In genomic region chr17:73225996-73226395, GRCm38 (mm10) we compare ENCODE assay signal across 8 mouse cellular contexts.
DNase-seq lines count a peak whose midpoint lies in the region; ATAC-seq and TF ChIP-seq lines count a peak whose summit lies in the region.

No protein-coding gene starts in this region.

- TF ChIP-seq CTCF in lung, postnatal 0 days (IDR thresholded peaks at IDR 0.05), result no peak

- no peak overlapping the region for H3K4me2 ChIP-seq in lung, postnatal 0 days (replicated peaks; ENCODE audit: low read depth, low read length)
- peak overlapping the region; percentile 30; the same call in 1 of the 2 replicates for H3K4me2 ChIP-seq in heart, embryonic 13.5 days
- no peak overlapping the region for H3K4me2 ChIP-seq in limb, embryonic 13.5 days (replicated peaks)
- H3K4me2 ChIP-seq in neural tube, embryonic 15.5 days, result no peak overlapping the region

- no peaks in the 10 kb centered on the region for H3K27me3 ChIP-seq in lung, postnatal 0 days (replicated peaks; ENCODE audit: insufficient read depth, low read length)
- H3K27me3 ChIP-seq in heart, embryonic 13.5 days (replicated peaks), result no peaks in the 10 kb centered on the region
- H3K27me3 ChIP-seq in limb, embryonic 13.5 days, result no peaks in the 10 kb centered on the region
- no peaks in the 10 kb centered on the region for H3K27me3 ChIP-seq in neural tube, embryonic 15.5 days (replicated peaks)

- no peak for DNase-seq in lung, postnatal 0 days (ENCODE audit: low spot score)
- DNase-seq in lung, postnatal 4 days, result no peak
- DNase-seq in urinary bladder, adult 18-20 months (ENCODE audit: low spot score in 2 of 2), result no peak
- DNase-seq in spleen, postnatal 36 days (ENCODE audit: low spot score in 2 of 2), result no peak
- DNase-seq in cerebellum, adult 11 months, result no peak

- 35% methylated on average over 5 of the region's 5 CpGs for whole genome bisulfite sequencing in lung, postnatal 0 days
- 9% methylated on average over 5 of the region's 5 CpGs for WGBS in heart, embryonic 13.5 days
- 32% methylated on average over 5 of the region's 5 CpGs for WGBS in limb, embryonic 13.5 days
- 25% methylated on average over 5 of the region's 5 CpGs for WGBS in neural tube, embryonic 15.5 days

- no peak for TF ChIP-seq EP300 in lung, postnatal 0 days (IDR thresholded peaks at IDR 0.05)

- peaks cover 3% of the 10 kb centered on the region; the same call in 1 of the 2 replicates for H3K4me1 ChIP-seq in lung, postnatal 0 days (ENCODE audit: insufficient read depth, low read depth, low read length)
- H3K4me1 ChIP-seq in heart, embryonic 13.5 days, result peaks cover 86% of the 10 kb centered on the region
- H3K4me1 ChIP-seq in limb, embryonic 13.5 days, result peaks cover 28% of the 10 kb centered on the region
- peaks cover 34% of the 10 kb centered on the region for H3K4me1 ChIP-seq in neural tube, embryonic 15.5 days

- peak; percentile 12; the same call in 1 of the 2 replicates for ATAC-seq in lung, postnatal 0 days
- ATAC-seq in heart, embryonic 13.5 days (ENCODE audit: extremely low read depth, insufficient number of reproducible peaks, low FRiP score, low TSS enrichment), result peak; percentile 82; the same call in 1 of the 2 replicates
- no peak for ATAC-seq in limb, embryonic 13.5 days (ENCODE audit: low FRiP score, low read depth)
- 0 out of 2 replicates have a peak, but pooled peaks have one; percentile 49 for ATAC-seq in neural tube, embryonic 15.5 days (ENCODE audit: low FRiP score)

- no peak overlapping the region for H3K9ac ChIP-seq in lung, postnatal 0 days (replicated peaks; ENCODE audit: low read depth)
- no peak overlapping the region for H3K9ac ChIP-seq in heart, embryonic 13.5 days
- H3K9ac ChIP-seq in limb, embryonic 13.5 days, result no peak overlapping the region
- H3K9ac ChIP-seq in neural tube, embryonic 15.5 days (replicated peaks), result no peak overlapping the region

- no peaks in the 10 kb centered on the region for H3K36me3 ChIP-seq in lung, postnatal 0 days (ENCODE audit: insufficient read depth, low read length)
- H3K36me3 ChIP-seq in heart, embryonic 13.5 days, result peaks cover 5% of the 10 kb centered on the region; the same call in 1 of the 2 replicates
- no peaks in the 10 kb centered on the region for H3K36me3 ChIP-seq in limb, embryonic 13.5 days
- H3K36me3 ChIP-seq in neural tube, embryonic 15.5 days, result no peaks in the 10 kb centered on the region

- no peak overlapping the region for H3K4me3 ChIP-seq in lung, postnatal 0 days (ENCODE audit: low read depth, low read length)
- H3K4me3 ChIP-seq in heart, embryonic 13.5 days, result no peak overlapping the region
- no peak overlapping the region for H3K4me3 ChIP-seq in limb, embryonic 13.5 days
- no peak overlapping the region for H3K4me3 ChIP-seq in neural tube, embryonic 15.5 days (replicated peaks)

- no peaks in the 10 kb centered on the region for H3K9me3 ChIP-seq in lung, postnatal 0 days (ENCODE audit: low read length)
- no peaks in the 10 kb centered on the region for H3K9me3 ChIP-seq in heart, embryonic 13.5 days
- no peaks in the 10 kb centered on the region for H3K9me3 ChIP-seq in limb, embryonic 13.5 days
- no peaks in the 10 kb centered on the region for H3K9me3 ChIP-seq in neural tube, embryonic 15.5 days (replicated peaks)

- H3K27ac ChIP-seq in lung, postnatal 0 days (ENCODE audit: low read length), result no peak overlapping the region
- peak overlapping the region; percentile 99 for H3K27ac ChIP-seq in heart, embryonic 13.5 days (replicated peaks)
- H3K27ac ChIP-seq in limb, embryonic 13.5 days, result 0 out of 2 replicates have a peak overlapping the region, but pooled peaks have one; percentile 11
- peak overlapping the region; percentile 79 for H3K27ac ChIP-seq in neural tube, embryonic 15.5 days (replicated peaks)
